Mouse (Mus musculus): ENCODE results near the gene Agrp.

- no peak for TF ChIP-seq ZNF384 (IDR thresholded peaks at IDR 0.05; ENCODE audit: low read depth, low read length)
- 0 out of 2 replicates have a peak, but pooled peaks have one; percentile 36 for TF ChIP-seq HCFC1 (IDR thresholded peaks at IDR 0.05; ENCODE audit: borderline replicate concordance, insufficient read depth, low read length)
- no peak for TF ChIP-seq ZC3H11A (IDR thresholded peaks at IDR 0.05; ENCODE audit: borderline replicate concordance, low read depth, low read length)
- TF ChIP-seq CHD2 (IDR thresholded peaks at IDR 0.05; ENCODE audit: low read depth, low read length) = no peak
These were observed 903 bp downstream of the Agrp start, which contains the start of gene Ctcf for GRCm38 (mm10) chr8:105636018-105636962.

Data from ES-E14 (cell line).